Mouse (Mus musculus): Measurements from ENCODE around the gene 4930579G24Rik. TPM values are rescaled to one million over a fixed set of nuclear protein-coding genes. Genes with fewer than 3 reads are reported as not detected.

4930579G24Rik gene
- total RNA-seq (2021) (1 to 10 TPM; 1.0 to 2.2 TPM), polyA plus RNA-seq (2012; rRNA removed) (1.1 and 1.2 TPM in 2 replicates)
- long read RNA-seq, transcript 4930579G24Rik-201 (2 exons, 1,970 nt), result major isoform, 5 of 5 reads
- long read RNA-seq, partial matches to known transcripts, result 0 of 5 reads
- long read RNA-seq, other reads (novel, unspliced or antisense), result 0 of 5 reads

DNA sequence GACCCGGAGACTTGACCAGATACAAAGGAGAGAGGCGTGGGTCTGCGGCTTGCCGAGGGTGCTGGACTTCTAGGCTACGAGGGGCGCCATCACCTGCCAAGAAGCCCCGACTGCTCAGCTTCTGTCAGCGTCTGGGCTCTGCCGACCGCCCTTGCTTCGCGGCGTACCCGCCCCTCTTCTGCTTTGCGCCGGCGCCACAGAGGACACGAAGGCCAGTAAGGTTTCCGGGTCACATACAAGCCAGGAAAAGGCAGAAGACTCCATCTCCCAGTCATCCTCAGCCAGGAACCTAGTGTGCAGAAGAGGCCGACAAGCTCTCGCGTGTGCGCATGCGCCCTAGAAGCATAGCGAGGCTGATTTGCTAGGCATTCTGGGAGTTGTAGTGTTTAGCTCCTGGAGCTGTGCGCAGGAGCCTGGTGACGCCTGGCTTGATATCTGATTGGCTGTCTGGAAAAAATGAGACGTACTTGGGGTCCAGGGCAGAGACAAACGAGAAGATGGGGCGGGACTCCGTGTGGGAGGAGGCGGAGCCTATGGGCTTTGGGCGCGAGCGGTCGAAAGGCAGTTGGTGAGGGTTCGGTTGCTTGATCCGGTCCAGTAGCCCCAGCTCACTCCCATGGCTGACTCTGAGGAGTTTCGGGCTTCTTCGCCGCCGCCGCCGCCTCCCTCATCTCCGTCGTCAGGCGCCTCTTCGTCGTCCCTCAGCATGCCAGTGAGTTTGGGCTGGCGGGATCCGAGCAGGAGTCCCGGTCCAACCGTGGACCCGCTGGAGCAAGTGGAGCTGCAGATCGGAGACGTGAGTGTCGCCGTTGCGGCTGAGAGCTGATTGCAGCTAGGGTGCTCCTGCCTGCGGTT, at the start of gene 4930579G24Rik:
Gene 4930579G24Rik, plus strand, starts transcription at position 519 of the 855 bp plus-strand sequence.
- peak; percentile 97 for DNase-seq

DNA sequence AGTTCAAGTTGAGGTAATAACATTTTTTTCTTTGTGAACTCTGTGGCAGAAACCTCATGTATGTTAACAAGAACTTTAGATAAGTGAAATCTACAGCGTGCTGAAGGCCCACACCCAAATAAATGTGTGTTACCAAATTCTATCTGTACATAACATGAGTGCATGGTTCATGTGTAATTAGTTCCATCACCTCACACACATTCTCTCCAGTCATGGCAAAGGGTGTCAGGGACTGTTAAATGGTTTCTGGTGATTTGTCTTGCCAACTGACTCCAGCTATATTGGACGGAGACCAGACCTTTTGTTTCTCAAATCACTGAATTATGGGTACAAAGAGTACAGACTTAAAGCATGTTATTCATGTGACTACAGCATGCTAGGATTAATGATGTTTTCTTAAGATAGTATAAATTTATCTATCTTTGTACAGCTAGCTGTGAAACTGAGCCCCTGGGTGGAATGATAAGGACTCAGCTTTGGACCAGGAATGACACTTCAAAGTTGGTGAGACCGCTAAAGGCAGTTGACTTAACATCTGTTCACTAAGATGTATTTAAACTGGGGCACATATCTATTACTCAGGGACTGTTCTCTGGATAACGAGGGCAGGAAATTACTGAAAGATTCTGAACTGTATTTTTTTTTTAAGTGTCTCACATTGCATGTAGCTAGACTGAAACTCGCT, 48.8 kb upstream of the 4930579G24Rik start:
- no peak for DNase-seq

DNA sequence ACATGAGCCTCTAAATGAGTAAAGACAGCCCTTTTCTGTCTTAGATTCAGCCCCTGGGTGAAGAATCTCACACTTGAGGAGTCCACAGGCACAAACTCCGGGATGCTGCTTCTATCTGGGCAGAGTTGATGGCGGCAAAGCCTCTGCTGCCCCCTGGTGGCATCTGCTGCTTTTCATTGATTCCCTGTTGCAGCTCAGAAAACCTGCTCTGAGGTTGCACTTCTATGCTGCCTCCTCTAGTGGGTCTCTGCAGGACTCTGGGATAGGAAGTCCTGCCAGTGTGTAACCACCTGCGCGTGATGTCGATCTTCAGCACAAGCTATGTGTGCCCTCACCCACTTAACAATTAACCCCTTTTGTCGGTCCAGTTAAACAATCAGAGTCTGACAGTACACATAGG, 42.1 kb upstream of the 4930579G24Rik start:
- DNase-seq, result peak; percentile 89

DNA sequence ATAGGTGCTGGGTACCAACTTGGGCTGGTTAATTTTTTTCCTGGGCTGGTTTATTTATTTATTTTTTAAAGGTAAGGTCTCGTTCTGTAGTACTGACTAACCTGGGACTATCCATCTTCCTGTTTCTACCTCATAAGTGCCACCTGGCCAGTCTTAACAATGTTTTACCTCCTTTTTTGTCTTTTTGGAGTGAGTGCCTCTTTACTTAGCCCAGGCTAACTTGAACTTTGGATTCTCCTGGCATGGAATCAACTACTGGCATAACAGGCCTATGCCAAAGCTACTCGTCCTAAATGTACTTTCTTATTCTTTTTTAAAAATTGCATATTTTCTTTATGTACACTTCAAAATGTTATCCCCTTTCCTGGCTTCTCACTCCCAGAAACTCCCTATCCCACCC, 39.2 kb upstream of the 4930579G24Rik start:
- no peak for DNase-seq

DNA sequence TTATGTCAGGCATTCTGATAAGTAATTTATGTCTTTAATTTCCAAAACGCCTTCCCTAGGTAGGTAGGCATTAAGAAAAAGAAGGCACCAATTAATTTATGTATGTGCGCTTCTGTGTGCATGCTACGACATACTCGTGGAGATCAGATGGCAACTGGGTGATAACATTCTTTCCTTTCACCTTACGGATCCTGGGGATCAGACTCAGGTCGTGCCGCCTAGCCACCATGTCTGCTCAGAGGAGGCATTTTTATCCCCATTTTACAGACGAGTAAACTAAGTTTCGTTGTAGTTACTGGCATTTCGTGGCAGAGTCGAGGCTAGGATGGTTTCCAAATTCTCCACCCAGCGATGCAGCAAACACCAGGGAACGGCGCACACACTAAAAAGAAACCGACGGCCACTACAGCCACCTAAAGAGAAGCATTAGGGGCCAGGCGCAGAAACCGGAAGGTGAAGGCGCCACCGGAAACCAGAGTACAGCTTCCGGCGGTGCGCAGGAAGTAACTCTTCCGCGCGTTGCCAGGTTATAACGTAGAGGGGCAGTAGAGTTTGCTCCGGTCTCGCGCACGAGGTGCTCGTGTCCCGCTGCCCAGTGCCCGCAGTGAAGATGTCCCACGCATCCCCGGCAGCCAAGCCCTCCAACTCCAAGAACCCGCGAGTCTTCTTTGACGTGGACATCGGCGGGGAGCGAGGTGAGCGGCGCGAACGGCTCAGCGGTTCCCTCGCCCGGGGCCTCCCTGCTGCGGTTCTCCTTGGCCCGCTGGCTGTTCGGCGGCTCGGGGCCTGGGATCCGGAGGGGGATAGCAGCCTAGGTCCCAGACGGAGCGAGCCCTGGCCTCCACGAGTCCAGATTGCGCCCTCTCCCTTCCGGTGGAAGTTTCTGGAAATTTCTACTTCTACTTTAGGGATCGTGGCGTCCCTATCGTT, 37.8 kb upstream of the 4930579G24Rik start, which contains the start of gene Ppid:
Gene Ppid, plus strand, starts transcription at position 480 of the 930 bp plus-strand sequence.
- DNase-seq, result peak; percentile 85

DNA sequence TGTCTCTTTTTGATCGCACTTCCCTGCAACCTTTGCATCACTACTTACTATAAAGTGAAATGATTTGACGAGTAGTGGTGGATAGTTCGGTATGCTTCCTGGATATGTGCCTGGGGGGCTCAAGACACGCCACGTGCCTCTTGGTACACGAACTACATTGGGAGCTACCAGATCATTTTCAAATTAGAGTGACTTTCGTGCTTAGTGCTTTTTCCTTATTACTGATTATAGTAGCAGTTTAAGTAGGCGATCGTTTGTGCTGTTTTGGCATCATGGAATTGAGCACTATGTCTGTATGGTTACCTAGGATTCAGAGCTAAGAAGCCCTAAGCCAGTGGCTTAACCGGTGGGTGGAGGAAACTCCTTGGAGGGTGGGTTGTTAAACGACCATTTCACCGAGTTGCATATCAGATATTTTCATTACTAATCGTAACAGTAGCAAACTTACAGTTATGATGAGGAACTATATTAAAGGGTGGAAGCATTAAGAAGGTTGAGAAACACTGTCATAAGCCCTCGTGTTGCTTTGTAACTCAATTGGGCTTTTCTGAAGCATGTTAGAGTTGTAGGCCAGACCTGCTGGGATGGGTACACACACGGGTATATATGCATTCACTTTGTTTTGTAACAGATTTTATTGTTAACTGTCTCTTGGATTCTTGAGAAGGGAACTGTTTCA, 36.9 kb upstream of the 4930579G24Rik start:
- DNase-seq, result no peak

DNA sequence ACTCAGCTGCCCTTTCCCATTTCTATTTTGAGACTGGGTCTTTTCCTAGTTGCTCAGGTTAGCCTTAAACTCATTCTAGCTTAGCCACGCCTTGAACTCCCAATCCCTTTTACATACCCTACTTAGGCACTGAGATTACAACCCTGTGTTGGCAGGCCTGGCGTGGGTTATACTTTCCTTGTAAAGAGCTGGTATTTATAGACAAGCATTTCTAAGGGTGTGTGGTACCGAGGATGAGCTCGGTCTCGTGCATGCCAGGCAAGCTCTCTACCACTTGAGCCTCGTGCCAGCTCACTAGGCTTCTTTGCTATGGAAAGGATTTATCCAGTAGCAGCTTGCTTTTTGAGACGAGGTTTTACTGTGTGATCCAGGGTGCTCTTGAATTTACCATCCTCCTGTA, 33.4 kb upstream of the 4930579G24Rik start:
- no peak for DNase-seq

DNA sequence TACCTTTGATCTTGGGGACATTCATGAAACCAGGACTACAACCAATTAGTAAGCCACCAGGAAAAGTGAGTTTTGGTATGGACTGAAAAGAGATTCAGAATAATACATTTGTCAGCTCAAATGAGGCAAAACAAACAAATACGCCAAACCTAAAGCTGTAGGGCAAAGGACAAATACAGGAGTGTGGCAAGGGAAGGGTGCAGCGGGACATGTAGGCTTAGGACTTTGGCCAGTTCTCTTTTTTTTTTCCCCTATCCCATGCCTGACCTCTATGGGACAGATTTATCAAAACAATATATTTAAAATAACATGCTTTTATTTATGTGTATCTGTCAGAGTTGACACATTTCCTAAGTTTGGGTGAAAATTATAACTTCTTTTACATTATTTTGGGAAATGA, 19.0 kb upstream of the 4930579G24Rik start:
- DNase-seq, result no peak

DNA sequence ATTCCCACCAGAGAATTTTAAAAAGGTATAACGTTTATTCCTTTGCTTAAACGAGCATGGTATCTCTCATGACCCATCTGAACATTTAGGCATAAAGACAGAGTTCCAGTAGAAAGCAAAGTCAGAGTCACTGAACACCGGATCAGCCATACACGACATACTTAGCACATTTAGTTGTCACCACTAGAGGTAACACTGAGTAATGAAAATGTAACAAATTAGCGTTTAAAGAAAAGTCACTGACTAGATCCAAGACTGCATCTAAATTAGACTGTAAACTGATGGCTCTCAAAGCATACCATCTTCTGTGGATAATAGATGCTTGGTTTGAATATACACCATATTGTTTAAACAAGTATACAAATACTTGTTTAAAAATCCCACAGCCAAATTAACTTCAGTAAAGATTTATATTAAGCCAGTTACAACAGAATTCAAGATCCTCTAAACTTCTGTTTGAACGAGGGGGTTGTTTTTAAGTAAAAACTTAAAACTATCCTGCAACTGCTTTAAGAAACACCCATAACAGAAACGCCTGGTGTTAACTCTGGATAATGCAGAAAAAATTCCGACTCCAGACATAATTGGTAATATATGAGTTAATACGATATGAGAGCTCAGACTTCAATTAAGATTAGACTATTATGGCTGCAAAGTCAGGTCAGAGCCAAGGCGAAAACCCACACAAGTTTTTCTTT, 1.2 kb upstream of the 4930579G24Rik start:
- no peak for DNase-seq

DNA sequence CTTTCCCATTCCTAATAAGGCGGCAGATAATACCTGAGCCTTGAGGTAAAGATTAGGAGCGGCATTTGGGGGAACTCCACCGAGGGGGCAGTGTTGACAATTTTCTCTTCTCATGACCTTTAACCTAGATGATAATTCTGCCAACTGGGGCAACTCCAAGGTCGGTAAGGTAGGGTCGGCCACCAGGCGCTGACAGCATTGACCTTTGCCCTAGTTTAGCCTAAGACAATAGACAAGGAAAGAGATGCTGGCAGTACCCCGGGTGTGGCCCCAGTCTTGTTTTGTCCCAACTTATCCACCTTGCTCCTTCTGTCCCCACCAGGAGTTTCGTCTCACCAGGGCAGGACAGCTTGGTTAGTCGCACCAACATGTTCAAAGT, 708 bp upstream of the 4930579G24Rik start:
- DNase-seq, result no peak

DNA sequence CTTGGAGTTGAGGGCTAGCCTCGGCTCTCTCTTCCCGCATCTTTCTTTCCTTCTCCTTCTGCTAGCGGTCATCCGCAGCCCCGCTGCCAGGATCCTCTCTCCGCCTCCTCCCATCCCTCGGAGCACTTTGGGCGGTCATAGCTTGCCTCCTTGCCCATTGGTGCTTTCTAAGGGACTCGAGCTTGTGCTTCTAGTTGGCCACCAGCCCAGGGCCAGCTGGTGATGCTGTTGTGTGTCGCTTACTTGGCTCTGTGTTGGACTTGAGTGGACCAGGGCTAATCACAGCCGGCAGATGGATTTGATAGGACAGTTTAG, 494 bp downstream of the 4930579G24Rik start, which contains the start of gene Etfdh:
Gene Etfdh, minus strand, starts transcription at position 85 of the 315 bp plus-strand sequence.
- peak; percentile 80 for DNase-seq

DNA sequence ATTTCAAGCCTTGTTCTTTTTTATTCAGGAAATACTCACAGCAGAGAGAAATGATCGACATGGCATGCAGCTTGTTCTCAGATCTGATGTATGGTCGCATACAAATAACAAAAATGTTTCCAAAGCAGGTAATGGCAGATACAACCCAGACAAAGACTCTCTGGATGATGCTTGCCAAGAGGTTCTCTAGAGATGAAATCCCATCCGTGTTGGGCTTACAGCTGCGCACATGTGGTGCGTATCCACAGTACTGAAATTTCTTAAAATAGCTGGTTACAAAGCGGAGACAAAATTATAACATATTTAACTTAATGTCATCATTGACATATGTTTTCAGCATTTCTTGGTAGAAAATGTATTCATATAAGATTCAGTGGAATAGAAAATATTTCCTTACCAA, 23.2 kb downstream of the 4930579G24Rik start:
- DNase-seq, result no peak

DNA sequence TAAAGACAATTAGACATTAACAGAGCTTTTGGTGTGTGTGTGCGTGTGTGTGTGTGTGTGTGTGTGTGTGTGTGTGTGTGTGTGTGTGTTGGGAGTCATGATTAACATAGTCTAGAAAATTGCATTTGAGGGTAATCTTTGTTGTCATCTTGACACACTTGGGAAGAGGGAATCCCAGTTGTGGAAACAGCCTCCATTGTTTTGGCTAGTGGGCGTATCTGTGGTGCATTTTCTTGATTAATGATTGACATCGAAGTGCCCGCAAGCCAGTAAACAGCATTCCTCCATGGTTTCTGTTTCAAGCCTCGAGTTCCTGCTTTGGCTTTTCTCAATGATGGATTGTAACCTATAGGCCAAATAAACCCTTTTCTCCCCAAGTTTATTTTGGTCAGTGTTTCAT, 27.8 kb downstream of the 4930579G24Rik start:
- DNase-seq, result no peak

DNA sequence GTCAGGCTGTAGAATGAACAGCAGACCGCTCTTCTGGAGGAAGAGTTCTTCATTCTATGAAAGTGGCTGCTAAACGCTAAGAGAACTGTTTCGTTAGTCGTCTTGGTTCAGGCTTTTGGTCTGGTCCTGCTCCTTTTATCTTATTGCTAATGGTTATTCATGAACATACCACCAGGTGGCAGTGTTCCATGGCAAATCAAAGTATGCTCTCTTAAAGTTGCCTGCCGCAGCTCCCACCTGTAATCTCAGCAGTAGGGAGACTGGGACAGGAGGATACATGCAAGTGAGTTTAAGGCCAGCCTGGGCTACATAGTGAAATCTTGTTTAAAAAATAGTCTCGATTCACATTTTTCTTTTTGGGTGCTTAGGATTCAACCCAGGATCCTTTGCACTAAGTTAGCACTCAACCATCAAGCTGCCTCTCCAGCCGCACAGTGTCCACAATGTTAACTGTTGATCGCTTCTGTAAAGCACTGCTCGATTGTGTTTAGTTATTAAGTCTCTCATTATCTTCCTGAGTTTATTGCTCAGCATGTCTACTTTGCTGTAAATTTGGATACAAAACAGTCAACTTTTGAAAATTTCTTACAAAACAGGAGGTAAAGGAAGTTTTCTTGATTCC, 36.0 kb downstream of the 4930579G24Rik start:
- peak; percentile 30 for DNase-seq

DNA sequence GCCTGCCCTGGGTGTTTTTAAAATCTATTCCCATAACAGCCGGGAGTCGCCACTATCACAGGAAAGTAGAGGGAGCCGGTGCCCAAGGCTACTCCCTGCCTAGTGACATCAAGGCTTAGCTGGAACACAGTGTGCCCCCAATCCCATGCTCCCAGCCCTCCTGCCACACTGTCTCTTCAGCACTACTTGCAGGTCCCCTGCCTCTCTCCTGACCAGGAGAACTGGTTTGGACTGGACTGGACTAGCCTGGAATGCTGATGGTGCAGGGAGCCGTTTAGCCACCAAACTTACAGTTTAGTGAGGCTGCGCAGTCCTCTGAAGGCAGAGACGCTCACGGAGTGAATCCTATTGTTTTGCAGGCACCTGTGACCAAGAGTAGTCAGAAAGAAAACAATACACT, 41.7 kb downstream of the 4930579G24Rik start:
- no peak for DNase-seq

DNA sequence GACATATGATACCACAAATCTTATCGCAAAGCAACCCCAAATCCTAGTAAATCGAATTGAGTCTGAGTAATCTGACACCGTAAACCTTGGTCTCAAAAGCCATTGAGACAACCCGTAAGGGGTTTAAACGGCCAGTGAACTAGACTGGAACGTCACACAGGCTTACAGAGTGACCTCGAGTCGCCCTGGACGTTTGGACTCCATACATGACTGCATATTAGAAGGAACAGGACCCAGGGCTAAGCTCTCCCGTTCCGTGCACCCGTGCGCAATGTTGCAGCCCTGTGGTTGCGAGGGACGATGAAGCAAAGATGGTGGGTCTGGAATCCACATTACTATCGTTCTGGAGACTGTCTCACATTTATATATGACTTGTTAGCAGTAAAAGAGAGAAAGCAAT, 43.3 kb downstream of the 4930579G24Rik start:
- no peak for DNase-seq

DNA sequence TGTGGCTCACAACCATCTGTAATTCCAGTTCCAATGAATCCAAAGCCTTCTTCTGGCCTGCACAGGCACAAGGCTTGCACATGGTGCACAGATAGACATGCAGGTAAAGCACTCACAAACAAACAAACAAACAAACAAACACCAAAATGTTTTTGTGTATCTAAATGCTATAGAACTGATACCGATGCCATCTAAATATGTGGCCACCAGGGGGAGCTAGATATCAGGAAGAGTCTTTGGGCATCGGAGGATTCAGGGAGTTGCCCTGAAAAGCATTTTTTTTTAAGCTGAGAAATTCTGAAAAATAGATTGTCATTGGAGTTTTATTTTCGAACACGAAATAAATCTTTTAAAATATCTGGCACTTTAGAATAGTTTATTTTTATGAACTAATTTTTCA, 44.2 kb downstream of the 4930579G24Rik start:
- peak; percentile 44 for DNase-seq

DNA sequence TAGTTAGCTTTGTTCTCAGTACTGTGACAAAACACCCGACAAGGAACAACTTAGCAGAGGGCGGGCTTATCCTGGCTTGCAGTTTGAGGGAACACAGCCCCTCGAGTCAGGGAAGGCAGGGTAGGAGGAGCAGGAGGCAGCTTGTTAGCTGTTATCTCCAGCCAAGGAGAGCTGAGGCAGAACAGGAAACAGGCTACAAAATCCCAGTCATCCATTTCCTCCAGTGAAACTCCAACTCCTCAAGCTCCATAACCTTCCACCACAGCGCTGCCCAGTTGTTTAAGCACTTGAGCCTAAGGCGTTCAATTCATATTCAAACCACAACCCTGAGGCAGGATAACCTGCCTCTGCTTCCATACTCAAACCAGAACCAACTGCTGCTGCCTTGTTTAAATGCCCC, 45.8 kb downstream of the 4930579G24Rik start:
- no peak for DNase-seq

DNA sequence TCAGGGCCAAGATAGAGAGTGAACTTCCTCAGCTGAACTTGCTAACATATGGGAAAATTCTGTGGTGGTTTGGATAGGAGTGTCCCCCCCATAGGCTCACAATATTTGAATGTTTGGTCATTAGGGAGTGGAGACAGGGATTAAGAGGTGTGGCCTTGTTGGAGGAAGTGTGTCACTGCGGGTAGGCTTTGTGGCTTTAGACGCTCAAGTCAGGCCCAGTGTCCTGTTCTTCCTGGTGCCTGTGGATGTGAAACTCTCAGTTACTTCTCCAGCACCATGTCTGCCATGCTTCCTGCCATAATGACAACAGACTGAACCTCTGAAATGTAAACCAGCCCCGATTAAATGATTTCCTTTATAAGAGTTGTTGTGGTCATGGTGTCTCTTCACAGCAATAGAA, 47.5 kb downstream of the 4930579G24Rik start:
- DNase-seq, result no peak
